Mouse (Mus musculus) limb, embryonic 11.5 days (tissue): ENCODE data around the gene Mtf1. TPM values are rescaled to one million over a fixed set of nuclear protein-coding genes. Genes with fewer than 3 reads are reported as not detected.

ENCODE experiments used
- ATAC-seq: fragments of 200-750 bp; cut with Nextera tagmentation; 2 replicates; pipeline ENCODE4 v1.8.0; 2017; ENCODE audit warnings: low read depth; ENCODE audit not compliant: insufficient number of reproducible peaks, low FRiP score, low TSS enrichment
- DNase-seq: peaks from one replicate; pipeline ENCODE4 v3.0.0-alpha.2; 2015; ENCODE audit warnings: low spot score
- H3K27ac ChIP-seq: fragments of 300-500 bp; sonication (generic); replicated peaks from 2 replicates; pipeline ENCODE4 v1.5.1; 2014; ENCODE audit warnings: low read depth, mild to moderate bottlenecking, low read length
- H3K27me3 ChIP-seq: fragments of 300-500 bp; sonication (generic); 2 replicates; pipeline ENCODE4 v1.6.1; 2014; ENCODE audit warnings: mild to moderate bottlenecking, low read length, mixed read lengths; ENCODE audit not compliant: control insufficient read depth, insufficient read depth
- H3K36me3 ChIP-seq: fragments of 300-500 bp; sonication (generic); 2 replicates; pipeline ENCODE4 v1.6.1; 2014; ENCODE audit warnings: mild to moderate bottlenecking, low read length, moderate library complexity, mixed read lengths; ENCODE audit not compliant: control insufficient read depth, insufficient read depth
- H3K4me1 ChIP-seq: fragments of 300-500 bp; sonication (generic); 2 replicates; pipeline ENCODE4 v1.6.1; 2014; ENCODE audit warnings: low read length, mixed read lengths; ENCODE audit not compliant: control insufficient read depth, insufficient read depth
- H3K4me2 ChIP-seq: fragments of 300-500 bp; sonication (generic); 2 replicates; pipeline ENCODE4 v1.6.1; 2014; ENCODE audit warnings: low read depth, mild to moderate bottlenecking, moderate library complexity; ENCODE audit not compliant: severe bottlenecking
- H3K4me3 ChIP-seq: fragments of 300-500 bp; sonication (generic); 2 replicates; pipeline ENCODE4 v1.5.1; 2014; ENCODE audit warnings: low read depth, low read length
- H3K9ac ChIP-seq: fragments of 300-500 bp; sonication (generic); 2 replicates; pipeline ENCODE4 v1.6.1; 2014; ENCODE audit warnings: mild to moderate bottlenecking, low read length
- H3K9me3 ChIP-seq: fragments of 300-500 bp; sonication (generic); 2 replicates; pipeline ENCODE4 v1.6.1; 2016; ENCODE audit warnings: low read length; ENCODE audit not compliant: control insufficient read depth
- WGBS: fragments of 180-500 bp; shearing (Covaris S2); extraction: QIAGEN DNeasy Blood & Tissue Kit; methylation state at CpG from one replicate; pipeline ENCODE4 v1.1.7; 2014; 5-methylcytosine and 5-hydroxymethylcytosine counted together
- polyA plus RNA-seq: library from polyadenylated mRNA; unstranded; fragments of >200 nt; fragmentation: Nextera tagmentation; extraction: Ambion mirVana; gene quantifications from 2 replicates; pipeline ENCODE4 v1.2.1, GENCODE M21; 2014

Mtf1 gene
- polyA plus RNA-seq, result 14.1 TPM in 2 replicates

- H3K4me1 ChIP-seq, result no peaks in the 10 kb centered on the region
- peaks cover 10% of the 10 kb centered on the region for H3K36me3 ChIP-seq
- H3K27ac ChIP-seq, result peak within 1 kb of the TSS; percentile 95
- no peaks in the 10 kb centered on the region for H3K9me3 ChIP-seq
- H3K4me3 ChIP-seq, result peak within 1 kb of the TSS; percentile 90
- DNase-seq (peak; percentile 94), ATAC-seq (peak; percentile 71)
- H3K9ac ChIP-seq, result peak within 1 kb of the TSS; percentile 89
- H3K27me3 ChIP-seq, result no peaks in the 10 kb centered on the region
- WGBS, result 3% methylated on average over 21 of the region's 21 CpGs
- H3K4me2 ChIP-seq, result peak within 1 kb of the TSS; percentile 64
Measured at GRCm38 (mm10) chr4:124801552-124802308, at the start of gene Mtf1. Gene Mtf1, plus strand, starts transcription at chr4:124802104.

GRCm38 (mm10) chr4:124752281-124753199, 49.4 kb upstream of the Mtf1 start:
- DNase-seq (no peak), ATAC-seq (no peak)
- H3K4me1 ChIP-seq, result peaks cover 4% of the 10 kb centered on the region; the same call in 1 of the 2 replicates
- no peak overlapping the region for H3K9ac ChIP-seq
- WGBS, result 18% methylated on average over 15 of the region's 15 CpGs
- no peak overlapping the region for H3K27ac ChIP-seq
- no peaks in the 10 kb centered on the region for H3K36me3 ChIP-seq
- peak overlapping the region; percentile 62 for H3K4me3 ChIP-seq
- H3K27me3 ChIP-seq, result no peaks in the 10 kb centered on the region
- no peaks in the 10 kb centered on the region for H3K9me3 ChIP-seq
- H3K4me2 ChIP-seq, result peak overlapping the region; percentile 57

GRCm38 (mm10) chr4:124755526-124755925, 46.4 kb upstream of the Mtf1 start:
- Histone ChIP-seq H3K4me3 (no peak overlapping the region), H3K36me3 (no peaks in the 10 kb centered on the region), H3K4me1 (peaks cover 4% of the 10 kb centered on the region; the same call in 1 of the 2 replicates), H3K27ac (no peak overlapping the region), H3K9ac (no peak overlapping the region), H3K27me3 (no peaks in the 10 kb centered on the region), H3K9me3 (no peaks in the 10 kb centered on the region), H3K4me2 (no peak overlapping the region)
- DNase-seq, result no peak
- no peak for ATAC-seq
- WGBS, result 85% methylated on average over 7 of the region's 7 CpGs

GRCm38 (mm10) chr4:124759305-124759811, 42.5 kb upstream of the Mtf1 start:
- no peak for ATAC-seq
- H3K9me3 ChIP-seq, result no peaks in the 10 kb centered on the region
- no peaks in the 10 kb centered on the region for H3K27me3 ChIP-seq
- H3K4me2 ChIP-seq, result no peak overlapping the region
- 88% methylated on average over 7 of the region's 7 CpGs for WGBS
- no peak overlapping the region for H3K4me3 ChIP-seq
- H3K9ac ChIP-seq, result no peak overlapping the region
- no peaks in the 10 kb centered on the region for H3K36me3 ChIP-seq
- no peaks in the 10 kb centered on the region for H3K4me1 ChIP-seq
- no peak overlapping the region for H3K27ac ChIP-seq
- DNase-seq, result no peak

GRCm38 (mm10) chr4:124761201-124761600, 40.7 kb upstream of the Mtf1 start:
- Histone ChIP-seq H3K4me3 (no peak overlapping the region), H3K4me2 (no peak overlapping the region), H3K27me3 (no peaks in the 10 kb centered on the region), H3K4me1 (no peaks in the 10 kb centered on the region), H3K9me3 (no peaks in the 10 kb centered on the region), H3K27ac (no peak overlapping the region), H3K36me3 (no peaks in the 10 kb centered on the region), H3K9ac (no peak overlapping the region)
- ATAC-seq (no peak), DNase-seq (no peak)
- 63% methylated on average over 1 of the region's 1 CpGs for WGBS

- H3K4me2 ChIP-seq, result no peak overlapping the region
- H3K27ac ChIP-seq, result no peak overlapping the region
- DNase-seq (no peak), ATAC-seq (no peak)
- no peaks in the 10 kb centered on the region for H3K36me3 ChIP-seq
- H3K9ac ChIP-seq, result no peak overlapping the region
- H3K4me1 ChIP-seq, result no peaks in the 10 kb centered on the region
- H3K9me3 ChIP-seq, result no peaks in the 10 kb centered on the region
- 86% methylated on average over 6 of the region's 6 CpGs for WGBS
- no peak overlapping the region for H3K4me3 ChIP-seq
- no peaks in the 10 kb centered on the region for H3K27me3 ChIP-seq
Measured at GRCm38 (mm10) chr4:124762858-124763452, 38.9 kb upstream of the Mtf1 start.

GRCm38 (mm10) chr4:124765802-124766565, 35.9 kb upstream of the Mtf1 start:
- 94% methylated on average over 23 of the region's 23 CpGs for whole genome bisulfite sequencing
- no peaks in the 10 kb centered on the region for H3K4me1 ChIP-seq
- no peaks in the 10 kb centered on the region for H3K36me3 ChIP-seq
- no peak for ATAC-seq
- H3K4me3 ChIP-seq, result no peak overlapping the region
- no peak overlapping the region for H3K27ac ChIP-seq
- H3K27me3 ChIP-seq, result no peaks in the 10 kb centered on the region
- no peaks in the 10 kb centered on the region for H3K9me3 ChIP-seq
- no peak overlapping the region for H3K9ac ChIP-seq
- H3K4me2 ChIP-seq, result no peak overlapping the region
- no peak for DNase-seq
